Mouse (Mus musculus) CH12F3 (cell line): ENCODE data around the gene Cnga4.
"Not testable (repeated sequence)": the region's sequence is repeated elsewhere in the genome, so short reads cannot be mapped to it uniquely, and the experiment has no call there.

Experiments
- in situ Hi-C: fragments of 300-500 bp; cut with MboI; formaldehyde crosslinking; loops from 2 replicates; pipeline ENCODE4 v1.14.3; 2020; ENCODE audit warnings: low sequenced_read_pairs

Gene Cnga4

DNA sequence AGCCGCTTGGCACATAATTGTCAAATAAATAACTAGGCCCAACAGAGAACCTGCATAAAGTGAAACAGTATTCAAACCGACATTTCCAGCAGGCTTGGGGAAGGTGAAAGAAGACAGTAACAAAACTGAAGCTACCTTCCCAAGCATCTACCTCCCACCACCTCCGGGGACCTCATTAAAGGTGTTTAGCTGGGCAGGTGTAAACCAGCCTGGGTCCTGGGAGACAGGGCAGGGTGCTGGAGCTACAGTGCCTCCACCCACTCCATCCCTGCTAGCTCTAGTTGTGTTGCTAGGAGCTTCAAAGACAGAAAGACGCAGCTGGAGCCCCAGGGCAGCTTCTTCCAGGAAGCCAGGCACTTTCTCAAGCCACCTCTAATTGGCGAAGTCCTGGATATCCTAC is at the start of gene Cnga4:
Cnga4 (plus strand) TSS at position 301 of the 400 bp plus-strand sequence.
- in situ Hi-C loops = no loop called here

DNA sequence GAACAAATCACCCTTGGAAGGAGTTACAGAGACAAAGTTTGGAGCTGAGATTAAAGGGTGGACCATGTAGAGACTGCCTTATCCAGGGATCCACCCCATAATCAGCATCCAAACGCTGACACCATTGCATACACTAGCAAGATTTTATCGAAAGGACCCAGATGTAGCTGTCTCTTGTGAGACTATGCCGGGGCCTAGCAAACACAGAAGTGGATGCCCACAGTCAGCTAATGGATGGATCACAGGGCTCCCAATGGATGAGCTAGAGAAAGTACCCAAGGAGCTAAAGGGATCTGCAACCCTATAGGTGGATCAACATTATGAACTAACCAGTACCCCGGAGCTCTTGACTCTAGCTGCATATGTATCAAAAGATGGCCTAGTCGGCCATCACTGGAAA is 48.3 kb upstream of the Cnga4 start:
- in situ Hi-C loops = not testable (repeated sequence)

DNA sequence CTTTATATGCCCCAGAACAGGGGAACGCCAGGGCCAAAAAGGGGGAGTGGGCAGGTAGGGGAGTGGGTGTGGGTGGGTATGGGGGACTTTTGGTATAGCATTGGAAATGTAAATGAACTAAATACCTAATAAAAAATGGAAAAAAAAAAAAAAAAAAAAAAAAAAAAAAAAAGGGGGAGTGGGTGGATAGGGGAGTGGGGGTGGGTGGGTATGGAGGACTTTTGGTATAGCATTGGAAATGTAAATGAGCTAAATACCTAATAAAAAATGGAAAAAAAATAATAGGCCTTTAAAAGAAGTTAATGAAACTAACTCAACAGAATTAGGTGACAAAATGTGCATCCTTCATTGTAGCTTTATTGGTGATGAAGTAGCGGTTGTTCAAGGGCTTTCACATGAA is 47.9 kb upstream of the Cnga4 start:
- in situ Hi-C loops = not testable (repeated sequence)

DNA sequence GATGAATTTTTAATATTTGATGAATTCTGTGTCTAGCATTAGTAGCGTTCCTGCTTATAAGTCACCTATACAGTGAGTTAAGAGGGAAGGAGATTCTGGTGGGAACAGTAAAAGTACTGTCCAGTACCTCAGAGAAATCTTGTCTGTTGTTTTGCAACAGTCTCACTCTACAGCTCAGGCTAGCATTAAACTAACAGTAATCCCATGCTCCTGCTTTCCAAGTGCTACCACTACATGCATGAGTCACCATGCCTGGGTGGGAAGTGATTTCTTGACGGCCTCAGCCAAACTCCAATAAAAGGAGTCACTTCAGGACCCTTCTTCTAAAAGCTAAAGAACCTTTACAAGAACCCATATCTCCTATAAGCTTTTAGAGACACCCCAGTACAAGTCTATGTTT is 42.7 kb upstream of the Cnga4 start:
- in situ Hi-C loops = no loop called here

DNA sequence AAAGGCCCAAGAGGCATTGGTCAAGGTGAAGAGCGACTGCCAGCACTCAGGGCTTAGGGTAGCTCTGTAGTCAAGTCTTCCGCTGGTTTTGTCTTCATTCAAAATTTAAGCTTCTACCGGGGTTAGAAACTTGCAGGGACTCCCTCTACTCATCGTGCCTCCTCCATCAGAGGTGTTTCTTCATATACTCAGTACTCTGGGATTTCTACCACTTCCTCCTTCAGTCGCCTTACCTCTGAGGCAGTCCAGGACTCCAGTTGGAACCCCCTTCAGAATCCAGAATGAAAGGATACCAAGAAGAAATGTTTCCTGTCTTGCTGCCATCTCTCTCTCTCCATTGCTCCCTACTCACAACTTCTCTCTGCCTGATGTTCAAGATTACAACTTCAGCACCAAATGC is 37.1 kb upstream of the Cnga4 start:
- in situ Hi-C loops = no loop called here

DNA sequence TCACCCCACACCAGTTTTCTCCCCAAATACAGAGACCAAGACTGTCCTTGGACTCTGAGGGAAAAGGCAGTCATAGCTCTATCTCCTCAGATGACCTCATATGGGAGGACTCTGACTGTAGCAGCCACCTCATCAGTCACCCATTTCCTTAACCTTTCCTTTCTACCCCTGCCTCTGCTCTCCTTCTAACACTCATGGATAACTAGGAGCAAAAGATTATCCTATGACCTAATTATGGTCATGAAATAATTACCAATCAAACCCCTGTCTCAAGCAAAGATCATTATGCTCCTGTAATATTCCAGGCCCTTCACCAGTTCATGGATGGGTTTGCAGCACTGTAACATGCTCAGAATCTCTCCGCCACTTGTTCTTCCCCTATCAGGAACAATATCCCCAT is 36.4 kb upstream of the Cnga4 start, which contains the start of gene Olfr692:
Olfr692 (plus strand) TSS at position 301 of the 400 bp plus-strand sequence.
- in situ Hi-C loops = no loop called here

DNA sequence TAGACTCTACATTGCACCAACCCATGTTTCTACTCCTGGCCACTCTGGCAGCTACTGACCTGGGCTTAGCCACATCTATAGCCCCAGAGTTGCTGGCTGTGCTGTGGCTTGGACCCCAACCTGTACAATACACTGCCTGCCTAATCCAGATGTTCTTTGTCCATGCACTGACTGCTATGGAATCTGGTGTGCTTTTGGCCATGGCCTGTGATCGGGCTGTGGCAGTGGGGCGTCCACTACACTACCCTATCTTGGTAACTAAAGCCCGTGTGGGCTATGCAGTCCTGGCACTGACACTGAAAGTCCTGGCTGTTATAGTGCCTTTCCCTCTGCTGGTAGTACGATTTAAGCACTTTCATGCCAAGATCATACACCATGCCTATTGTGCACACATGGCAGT is 35.8 kb upstream of the Cnga4 start:
- in situ Hi-C loops = no loop called here

DNA sequence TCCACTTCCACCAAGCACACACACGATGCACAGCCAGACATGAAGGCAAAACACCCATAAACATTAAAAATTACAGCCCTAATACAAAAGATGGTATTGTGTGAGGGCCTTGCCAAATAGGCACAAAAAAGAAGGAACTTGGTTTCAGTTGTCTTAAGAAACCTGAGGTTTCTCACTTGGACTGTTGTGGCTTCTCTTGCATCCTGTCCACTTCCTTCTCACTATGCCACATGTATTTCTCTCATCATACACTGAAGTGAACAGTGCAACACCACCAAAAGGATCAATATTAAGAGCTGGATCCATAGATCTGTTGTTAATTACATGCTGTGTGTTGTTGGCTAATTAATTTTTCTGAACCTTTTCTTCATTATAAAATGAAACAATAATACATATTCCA is 31.5 kb upstream of the Cnga4 start:
- in situ Hi-C loops = no loop called here

DNA sequence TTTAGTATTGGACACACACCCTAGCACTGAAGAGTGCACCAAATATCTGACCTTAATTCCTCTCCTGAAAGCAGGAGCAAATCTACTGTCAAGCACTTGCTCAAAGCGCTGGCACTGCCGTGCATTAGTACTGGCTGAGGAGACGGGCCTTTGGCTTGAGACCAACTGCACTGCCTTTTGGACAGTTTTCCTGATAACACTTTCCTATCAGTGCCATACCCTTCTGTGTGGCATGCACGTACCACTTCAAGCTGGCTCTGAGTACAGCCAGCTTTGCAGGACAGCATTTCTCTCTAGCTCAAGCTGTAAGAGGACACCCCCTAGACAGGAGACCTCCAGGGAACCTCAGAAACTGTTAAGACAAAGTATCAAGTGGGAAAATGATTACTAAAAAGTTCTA is 30.9 kb upstream of the Cnga4 start:
- in situ Hi-C loops = no loop called here

DNA sequence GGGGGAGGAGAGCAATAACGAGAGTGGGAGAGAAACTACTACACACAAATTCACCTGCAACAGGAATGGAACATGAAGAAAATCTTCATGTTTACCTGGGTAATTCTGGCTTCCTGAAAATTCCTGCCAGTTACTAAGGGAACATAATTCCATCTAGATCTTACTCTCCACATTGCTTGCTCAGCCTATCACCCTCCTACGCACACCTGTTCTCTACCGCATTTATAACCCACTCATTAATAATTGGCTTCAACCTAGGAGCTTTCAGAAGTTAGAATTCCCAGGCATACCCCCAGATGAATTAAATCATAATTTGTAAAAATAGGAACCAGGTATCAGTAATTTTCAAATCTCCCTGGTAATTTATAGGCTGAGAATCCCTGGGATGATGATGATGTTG is 30.4 kb upstream of the Cnga4 start:
- in situ Hi-C loops = no loop called here

DNA sequence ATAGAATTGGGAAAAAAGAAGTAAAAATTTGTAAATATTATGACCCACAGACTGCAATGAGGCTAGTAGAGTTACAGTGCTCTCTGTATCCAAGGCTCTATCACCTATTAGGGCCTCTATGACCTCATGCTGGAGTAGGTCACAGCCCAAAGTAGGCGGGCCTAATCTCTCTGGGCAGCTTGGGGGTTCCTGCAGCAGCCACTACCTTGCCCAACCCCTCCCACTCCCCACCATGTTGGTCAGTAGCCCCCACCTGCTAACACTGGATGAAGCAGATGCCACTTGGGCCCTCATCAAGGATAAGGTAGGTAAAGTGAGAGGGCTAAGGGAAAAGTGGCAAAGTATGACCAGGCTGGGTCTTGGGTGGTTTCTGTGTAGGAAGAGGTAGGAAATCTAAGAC is 29.5 kb upstream of the Cnga4 start, which contains the start of gene Gm5901:
Gm5901 (plus strand) TSS at position 173 of the 400 bp plus-strand sequence.
- in situ Hi-C loops = no loop called here

DNA sequence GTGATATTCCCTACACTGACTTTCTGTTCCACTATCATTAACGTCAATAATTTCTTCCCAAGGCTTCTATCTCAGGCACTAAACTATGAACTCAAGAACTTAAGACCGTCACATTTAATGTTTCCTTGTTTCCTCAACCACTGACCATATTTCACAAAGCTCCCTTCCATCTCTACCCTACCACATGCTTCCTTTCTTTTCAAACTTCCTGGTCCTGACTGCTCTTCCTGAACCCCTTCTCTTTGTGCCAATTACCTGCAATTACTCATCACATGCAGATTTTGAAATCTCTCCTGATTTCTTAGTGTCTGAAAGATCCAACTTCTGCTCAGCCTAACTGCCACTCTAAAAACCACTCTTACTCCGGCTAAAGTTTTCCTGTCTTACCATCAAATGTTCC is 24.0 kb upstream of the Cnga4 start:
- in situ Hi-C loops = no loop called here

DNA sequence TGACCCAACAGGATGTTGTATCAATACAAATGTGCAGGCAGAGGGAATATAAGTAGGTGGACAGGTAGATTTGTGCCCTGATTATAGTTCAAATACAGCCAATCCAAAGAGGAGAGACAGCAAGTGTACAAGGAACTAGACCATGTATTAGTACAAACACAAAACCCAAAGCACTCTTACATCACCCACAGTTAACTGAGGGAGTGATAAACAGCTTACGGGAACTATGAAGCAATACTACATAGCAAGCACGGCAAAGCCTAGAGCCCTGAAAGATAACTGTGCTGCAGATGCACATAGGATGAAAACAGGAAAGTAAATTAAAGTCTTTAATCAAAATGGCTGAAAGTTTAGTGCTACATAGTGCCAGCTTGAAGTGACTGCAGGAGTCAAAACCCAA is 16.7 kb upstream of the Cnga4 start:
- in situ Hi-C loops = no loop called here

DNA sequence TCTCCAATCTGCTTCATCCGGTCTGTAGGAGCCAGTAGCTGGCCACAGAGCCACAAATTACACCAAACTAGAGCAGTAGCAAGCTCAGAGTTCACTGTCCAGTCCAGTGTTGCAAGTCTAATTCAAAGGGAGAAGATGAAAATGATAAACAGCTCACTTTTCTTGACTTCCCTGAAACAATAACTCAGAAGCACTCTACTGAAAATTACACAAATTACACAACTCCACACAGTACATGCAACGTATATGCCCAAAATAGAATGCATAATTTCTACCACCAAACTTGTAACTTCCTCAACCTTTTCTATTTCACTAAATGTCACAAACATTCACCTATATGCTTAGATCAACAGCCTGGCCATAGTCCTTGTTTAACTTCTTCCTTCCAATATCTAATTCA is 14.1 kb upstream of the Cnga4 start:
- in situ Hi-C loops = no loop called here

DNA sequence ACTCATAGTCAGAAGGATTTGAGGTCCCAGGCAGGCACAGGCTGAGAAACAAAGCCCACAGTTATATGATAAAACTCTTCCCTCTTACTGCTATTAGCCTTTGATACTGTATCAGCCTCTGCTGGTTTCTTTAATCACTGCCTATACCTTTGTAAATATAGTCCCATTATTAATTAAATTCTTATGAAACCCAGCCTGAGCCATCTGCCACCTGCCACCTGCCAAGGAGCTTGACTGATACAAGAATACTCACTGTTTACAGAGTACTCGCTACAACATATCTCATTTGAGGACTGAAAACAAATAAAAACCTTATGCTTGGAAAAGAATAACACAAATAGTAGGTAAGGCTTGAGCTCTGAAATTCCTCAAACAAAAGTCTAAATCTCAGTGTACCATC is 9.8 kb upstream of the Cnga4 start:
- in situ Hi-C loops = no loop called here

DNA sequence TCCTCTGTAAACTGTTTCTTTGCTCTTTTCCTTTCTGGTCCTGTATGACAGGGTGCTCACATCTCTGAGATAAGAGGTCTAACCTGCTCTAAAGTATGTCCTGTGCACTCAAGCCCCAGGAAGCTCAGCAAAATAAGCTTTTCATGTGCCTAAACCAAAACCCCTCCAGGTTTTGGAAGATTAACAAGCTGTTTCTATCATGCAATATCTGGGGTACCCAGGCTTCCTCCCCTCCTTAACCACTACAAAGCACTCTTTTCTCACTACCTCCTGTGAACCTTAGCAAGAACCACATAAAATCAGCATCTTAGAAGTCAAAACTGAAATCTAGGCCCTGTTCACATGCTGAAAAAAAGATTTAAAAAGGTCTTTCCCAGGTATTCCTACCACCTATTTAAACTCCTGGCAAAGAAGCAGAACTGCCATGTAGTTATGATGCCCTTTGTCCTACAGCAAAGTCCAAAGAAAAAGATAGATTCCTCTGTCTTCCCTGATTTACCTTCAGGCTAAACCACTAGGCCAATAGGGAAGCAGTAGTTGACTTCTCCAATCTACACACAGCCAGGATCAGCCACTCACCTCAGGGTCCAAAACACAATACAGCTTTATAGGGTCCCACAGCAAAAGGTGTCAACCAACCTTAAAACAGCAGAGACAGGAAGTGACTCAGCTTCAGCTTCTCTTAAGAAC is 9.1 kb upstream of the Cnga4 start:
- in situ Hi-C loops = no loop called here

DNA sequence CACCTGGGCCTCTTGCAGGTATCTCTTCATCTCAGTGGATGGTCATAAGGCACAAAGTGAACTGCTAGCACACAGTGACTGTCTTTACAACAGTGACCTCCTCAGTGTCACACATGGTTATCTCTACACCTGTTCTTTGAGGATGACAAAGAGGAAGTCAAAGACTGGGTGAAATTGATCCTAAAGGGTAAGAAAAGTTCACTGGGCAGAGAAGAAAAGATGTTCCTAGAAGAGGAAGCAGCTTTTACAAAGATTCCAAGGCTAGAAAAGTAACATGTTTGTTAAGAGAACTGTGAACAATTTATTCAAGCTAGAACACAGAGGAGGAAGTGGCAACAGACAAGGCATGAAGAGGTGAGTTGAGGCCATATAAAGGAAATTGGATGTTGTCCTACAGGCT is 8.2 kb upstream of the Cnga4 start:
- in situ Hi-C loops = no loop called here

DNA sequence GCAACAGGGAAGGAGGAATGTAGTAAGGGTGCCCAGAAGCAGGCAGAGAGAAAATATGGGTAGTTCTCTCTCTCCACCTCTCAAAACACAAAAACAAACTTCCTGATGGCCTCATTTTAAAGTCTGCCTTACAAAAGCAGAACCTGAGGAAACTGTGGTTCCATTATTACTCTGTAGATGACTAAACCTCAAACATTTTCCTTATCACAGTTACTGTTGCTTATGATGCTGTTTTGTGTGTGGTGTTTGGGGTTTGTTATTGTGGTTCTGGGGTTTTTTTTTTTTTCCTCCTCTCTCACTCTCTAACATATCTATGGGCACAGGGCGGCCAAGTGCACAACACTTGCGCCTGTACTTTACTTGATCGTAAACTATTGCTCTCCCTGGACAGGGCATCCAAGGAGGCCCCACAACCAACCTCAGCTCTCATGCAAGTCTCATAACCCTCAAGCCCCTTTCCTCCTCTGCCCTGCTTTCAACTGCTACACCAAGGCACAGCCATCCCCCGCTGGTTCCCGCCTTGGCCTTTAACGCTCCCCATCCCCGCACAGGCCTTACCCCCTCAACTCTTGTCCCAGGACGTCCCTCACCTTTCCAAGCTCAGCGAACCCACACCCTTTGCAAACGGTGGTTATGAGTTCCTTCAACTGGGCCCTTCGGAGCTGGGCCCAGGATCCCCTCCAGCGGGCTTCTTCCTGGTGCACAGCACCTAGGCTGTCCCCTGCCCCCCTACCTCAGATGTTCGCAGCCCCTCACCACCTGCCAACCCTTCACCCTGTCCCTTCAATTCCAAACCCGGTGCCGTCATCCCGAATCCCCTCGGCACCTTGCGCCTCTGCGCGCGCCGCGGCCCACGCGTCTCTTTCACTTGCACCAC is 5.1 kb upstream of the Cnga4 start:
- in situ Hi-C loops = no loop called here

DNA sequence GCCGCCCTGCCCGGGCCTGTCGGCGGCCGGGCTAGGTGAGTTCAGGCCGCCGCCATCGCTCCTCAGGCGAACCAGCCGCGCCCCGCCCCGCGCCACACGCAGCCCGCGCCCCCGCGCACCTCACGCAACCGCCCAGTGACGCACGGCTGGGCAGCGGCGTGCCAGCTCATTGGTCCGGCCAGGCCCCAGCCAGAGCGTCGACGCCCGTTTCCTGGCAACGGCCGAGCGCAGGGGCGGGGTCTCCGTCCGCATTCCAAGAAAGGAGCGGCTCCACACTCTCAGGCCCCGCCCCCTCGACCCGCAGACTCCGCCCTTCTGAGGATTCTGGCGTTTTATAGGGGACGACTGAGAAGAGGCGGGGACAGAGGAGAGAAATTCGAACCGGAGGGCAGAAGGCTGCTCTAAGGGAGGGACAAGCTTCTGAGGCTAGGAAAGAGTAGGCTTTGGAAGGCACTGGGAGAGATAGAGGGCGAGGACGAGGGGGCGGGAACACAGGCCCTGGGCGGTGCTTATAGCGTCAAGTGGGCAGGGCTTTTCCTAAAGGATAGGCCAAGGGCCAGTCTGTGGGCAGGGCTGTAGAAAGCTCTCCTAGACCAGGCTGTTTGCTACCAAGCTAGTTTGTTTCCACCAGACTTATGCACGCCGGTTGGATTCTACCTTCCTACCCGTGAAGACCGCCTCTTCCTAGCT is 4.3 kb upstream of the Cnga4 start, which contains the start of gene Fam160a2:
Fam160a2 (minus strand) TSS at position 120 of the 690 bp plus-strand sequence.
- in situ Hi-C loops = no loop called here

DNA sequence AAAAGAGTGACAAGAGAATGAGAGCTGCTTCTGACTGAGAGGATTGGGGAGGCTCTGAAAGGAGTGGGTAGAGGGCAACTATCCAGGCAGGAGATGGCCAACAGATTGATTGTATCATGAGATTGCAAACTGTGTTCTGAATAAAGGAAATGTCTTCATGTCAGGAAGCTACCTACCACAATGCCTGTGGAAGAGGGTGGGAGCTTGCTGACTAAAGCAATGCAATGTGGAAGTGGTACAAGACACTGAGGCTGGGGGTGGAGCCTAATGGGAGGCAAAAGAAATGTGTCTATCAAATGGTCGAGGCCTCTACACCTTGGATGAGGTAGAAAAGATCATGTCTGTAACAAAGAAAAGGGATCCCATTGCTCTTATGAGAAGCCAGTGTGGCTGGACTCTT is 2.0 kb downstream of the Cnga4 start:
- in situ Hi-C loops = no loop called here

DNA sequence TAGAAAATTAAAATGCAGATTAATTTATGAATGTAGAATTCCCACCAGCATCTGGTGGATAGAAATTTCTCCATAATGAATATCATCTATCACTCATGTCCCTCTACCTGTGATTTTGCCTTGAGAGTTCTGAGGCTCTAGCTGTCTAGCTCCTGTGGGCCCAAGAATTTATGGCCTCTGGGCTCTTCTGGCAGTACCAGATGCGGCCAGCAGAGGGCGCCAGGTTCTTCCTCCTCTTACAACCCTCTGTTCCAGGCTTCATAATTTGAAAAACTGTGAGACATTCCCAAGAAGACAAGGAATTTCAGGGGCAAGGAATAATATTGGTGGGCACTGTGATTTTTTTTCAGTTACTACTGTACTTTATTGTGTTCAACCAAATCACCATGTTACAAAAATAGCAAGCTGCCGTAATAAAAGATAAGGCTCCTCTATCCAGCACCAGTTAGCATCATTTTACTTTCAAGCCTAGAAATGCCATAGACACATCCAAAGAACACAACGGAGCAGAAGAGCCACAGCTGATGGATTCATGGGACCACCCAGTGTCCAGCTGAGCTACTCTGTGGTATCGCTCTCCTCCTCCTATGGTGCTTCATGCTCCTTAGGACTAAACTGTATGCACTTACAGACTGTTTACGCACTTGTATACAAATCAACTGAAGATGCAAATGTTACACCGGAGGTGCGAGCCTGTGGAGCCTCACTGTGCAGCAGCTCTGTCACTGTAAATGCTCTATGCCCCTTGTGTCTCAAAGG is 7.7 kb downstream of the Cnga4 start:
- in situ Hi-C loops = not testable (repeated sequence)
